Mouse (Mus musculus) right cerebral cortex, postnatal 14 days (tissue): ENCODE data around the gene Sipa1l2.

Experiments
- DNase-seq: peaks from one replicate; pipeline ENCODE4 v3.0.0; 2022

Sipa1l2 gene

DNA sequence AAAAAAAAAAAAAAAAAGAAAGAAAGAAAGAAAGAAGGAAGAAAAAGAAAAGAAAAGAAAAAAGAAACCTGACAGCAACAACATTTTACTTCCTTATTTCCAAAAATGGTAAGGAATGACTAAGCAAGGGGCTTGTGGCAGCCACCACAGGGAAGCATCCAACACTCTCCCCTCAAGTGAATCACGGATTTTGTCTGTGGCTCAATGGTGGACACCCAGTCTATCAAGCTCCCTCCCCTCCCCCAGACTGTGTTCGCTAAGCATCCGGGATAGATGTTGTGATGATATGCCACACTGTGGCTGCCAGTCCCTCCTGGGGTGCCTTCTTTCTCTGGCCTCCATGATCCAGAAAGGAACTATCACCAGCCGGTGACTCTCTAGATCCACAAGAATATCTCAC lies 6.5 kb upstream of the Sipa1l2 start:
- no peak for DNase-seq

DNA sequence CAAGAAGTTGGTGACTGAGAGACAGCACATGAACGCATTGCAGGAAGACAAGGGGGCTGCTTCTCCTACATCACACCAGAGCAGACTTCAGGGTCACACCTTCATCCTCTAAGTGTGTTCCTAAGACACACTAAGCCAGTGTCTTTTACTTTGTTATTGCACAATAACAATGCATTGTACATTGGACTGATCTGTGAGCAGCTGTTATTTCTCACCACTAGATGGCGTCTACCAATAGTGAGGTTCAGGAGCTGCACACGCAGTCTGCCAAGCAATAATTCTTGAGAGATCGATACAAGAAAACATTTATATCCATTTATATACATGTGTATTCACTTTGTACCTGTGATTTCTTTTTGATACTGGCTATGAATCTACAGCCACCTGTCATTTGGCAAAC lies 4.7 kb upstream of the Sipa1l2 start:
- no peak for DNase-seq

GRCm38 (mm10) chr8:125572246-125572645 lies 2.6 kb upstream of the Sipa1l2 start:
- DNase-seq, result no peak

DNA sequence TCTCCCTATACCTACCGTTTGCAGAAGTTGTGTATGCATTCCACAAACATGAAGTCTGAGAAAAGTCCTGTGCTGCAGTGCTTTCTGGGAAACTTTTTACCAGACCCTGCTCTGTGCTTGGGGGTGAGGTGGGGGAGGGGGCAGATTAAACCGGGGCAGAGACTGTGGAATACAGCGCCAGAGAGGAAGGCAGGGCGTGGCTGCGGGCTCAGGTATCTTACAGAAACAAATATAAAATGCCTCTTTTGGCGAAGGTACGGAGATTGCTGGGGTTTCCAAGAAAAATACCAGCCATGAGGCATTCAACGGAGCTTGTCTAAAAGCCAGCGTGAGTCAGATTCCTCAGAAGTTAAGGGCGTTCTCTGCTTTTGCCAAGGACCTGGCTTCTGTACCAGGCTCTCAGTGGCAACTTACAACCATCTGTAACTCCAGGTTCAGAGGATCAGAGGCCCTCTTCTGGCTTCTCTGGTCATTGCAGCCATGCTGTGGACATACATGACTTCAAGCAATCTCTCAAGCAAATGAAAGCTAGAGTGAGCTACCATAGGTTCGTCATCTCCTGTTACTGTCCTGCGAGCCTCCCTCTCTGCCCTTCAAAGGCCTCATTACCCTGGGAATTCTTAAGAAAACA lies 1.3 kb upstream of the Sipa1l2 start:
- peak; percentile 37 for DNase-seq

- DNase-seq, result no peak
Observed at GRCm38 (mm10) chr8:125570389-125570788, 781 bp upstream of the Sipa1l2 start.

GRCm38 (mm10) chr8:125568851-125569532 lies 616 bp downstream of the Sipa1l2 start:
- peak; percentile 43 for DNase-seq

DNA sequence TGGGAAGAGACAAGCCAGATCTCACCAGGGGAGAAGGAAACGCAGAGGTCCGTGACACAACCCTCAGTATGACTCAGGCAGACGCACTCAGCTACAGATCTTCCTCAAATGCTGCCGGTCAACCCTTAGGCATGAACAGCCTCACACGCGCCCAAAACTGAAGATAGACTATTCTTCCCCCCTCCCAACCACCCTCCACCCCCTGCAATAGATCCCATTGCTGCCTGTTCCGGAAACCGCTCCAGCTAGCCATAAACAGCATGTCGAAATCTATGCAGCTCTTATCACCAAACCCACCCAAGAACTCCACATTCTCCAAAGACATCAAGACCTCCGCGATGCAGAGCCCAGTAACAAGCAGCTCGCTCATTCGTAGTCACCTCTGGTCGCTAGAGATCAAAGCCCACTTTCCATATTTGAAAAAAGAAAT lies 1.2 kb downstream of the Sipa1l2 start:
- DNase-seq, result no peak

GRCm38 (mm10) chr8:125567569-125567968 lies 2.0 kb downstream of the Sipa1l2 start:
- DNase-seq, result no peak

DNA sequence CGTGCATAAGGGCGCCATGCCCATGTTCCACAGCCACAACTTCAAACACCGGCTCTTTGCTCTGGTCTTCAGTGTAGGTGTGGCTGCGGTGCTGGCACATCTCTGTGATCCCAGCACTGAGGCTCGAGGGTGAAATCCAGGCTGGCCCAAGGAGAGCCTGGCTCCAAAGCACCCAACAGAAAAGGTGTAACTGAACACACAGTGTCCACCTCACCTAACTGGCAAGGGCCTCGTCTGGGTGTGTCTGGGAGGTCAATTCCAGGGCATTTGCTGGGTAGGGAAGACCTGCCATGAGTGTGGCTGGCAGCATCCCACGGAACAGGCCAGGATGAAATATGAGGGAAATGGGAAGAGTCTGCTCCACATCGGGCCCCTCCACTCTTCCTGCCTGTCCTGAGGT lies 6.7 kb downstream of the Sipa1l2 start:
- no peak for DNase-seq

DNA sequence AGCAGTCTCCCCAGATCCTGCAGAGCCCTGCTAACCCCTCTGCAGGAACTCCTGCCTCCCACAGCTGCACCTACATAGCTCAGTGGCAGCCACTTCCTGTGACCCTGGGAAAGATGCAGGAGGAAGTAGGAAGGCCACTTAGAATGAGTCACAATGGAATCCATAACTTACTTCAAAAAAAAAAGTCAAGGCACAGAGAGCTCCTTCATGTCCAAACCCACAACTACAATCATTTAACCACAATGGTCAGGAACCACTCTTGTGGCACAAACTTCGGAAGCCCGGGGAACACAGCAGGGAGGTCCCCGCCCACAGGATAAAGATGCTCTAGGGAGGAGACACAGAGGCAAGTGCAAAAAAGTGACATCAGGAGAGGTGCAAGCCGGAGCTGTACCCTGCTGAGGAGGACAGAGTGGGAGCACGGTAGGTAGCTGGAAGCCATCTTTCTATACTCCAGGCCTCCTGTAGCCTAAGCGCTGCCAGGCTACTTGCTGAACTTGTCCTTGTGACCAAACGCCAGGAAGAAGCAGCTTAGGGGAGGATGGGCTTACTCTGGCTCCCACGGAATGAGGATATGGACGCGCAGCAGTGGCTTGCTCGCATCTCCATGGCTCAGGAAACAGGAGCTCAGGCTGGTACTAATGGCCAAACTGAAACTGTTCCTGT lies 8.7 kb downstream of the Sipa1l2 start:
- no peak for DNase-seq

- no peak for DNase-seq
Observed at GRCm38 (mm10) chr8:125559066-125559653, 10.4 kb downstream of the Sipa1l2 start.

- peak; percentile 87 for DNase-seq
Observed at GRCm38 (mm10) chr8:125558109-125559065, 11.2 kb downstream of the Sipa1l2 start.

- no peak for DNase-seq
Observed at GRCm38 (mm10) chr8:125557391-125558108, 12.1 kb downstream of the Sipa1l2 start.

DNA sequence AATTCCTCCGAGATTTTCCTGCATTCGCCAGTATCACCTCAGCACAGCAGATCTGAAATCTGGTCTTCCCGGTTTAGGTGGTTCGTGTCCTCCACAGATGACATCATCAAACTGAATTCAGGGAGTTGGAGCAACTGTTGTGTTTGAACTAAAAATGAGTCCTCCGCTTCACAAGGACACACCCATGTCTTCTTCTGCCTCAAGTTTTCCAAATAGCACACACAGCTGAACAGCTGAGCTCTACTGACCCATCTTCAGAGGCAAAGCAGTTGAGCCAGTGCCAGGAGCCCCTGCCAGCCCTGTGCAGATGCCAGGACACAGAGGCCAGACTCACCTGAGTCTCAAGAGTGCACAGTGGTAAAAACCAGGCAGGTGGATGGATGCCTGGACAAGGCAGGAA lies 12.9 kb downstream of the Sipa1l2 start:
- DNase-seq, result no peak

DNA sequence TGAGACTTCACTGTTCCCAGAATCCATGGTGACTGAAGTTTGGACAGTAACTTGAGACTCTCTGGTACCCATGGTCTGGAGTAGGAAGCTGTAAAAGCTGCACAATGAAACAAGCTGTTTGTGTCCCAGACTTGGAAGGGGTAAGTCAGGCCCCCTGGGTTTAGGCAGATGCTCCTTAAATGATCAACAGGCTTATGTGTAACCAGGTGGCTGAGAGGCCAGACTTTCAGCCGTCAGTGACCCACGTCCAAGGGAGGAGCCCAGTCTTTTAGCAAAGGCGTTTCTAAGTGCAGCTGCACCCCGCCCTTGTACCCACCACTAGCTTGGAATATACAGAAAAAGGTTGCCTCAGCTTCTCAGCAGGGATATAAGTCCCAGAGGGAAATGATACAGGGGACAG lies 19.0 kb downstream of the Sipa1l2 start:
- no peak for DNase-seq

DNA sequence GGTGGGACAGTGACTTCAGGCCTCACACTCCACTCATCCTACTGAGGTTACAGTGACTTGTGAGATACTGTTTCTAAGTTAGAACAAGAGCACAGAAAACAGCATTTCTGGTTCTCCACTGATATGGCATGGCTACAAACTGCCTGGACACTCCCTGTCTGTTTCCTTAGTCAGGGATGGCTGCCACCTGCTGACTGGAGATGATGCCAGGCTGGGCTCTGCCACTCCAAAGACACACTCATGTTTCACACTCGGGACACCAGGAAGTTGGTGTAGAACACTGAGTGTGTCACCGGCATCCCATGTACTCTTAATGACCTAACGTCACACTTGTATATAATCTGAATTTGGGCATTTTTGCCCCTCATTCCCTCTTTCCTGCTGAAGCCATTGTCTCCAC lies 22.3 kb downstream of the Sipa1l2 start:
- no peak for DNase-seq

DNA sequence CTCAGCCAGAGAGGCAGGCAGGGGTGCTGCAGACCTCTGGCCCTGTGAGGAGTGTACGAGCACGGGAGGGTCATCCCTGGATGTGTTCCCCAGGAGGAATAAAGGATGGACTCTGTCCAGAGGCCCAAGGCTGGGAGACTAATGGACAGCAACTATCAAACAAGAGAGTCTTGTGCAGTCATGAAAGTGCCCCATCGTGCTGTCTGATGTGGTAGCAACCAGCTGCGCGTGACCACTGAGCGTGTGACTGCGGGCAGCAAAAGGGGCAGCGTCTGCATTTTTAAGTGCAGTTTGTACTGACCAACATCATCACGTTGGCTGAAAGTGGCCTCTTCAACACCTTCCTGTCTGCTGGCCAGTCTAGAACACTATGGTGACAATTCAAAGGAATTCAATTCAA lies 23.7 kb downstream of the Sipa1l2 start:
- DNase-seq, result no peak

DNA sequence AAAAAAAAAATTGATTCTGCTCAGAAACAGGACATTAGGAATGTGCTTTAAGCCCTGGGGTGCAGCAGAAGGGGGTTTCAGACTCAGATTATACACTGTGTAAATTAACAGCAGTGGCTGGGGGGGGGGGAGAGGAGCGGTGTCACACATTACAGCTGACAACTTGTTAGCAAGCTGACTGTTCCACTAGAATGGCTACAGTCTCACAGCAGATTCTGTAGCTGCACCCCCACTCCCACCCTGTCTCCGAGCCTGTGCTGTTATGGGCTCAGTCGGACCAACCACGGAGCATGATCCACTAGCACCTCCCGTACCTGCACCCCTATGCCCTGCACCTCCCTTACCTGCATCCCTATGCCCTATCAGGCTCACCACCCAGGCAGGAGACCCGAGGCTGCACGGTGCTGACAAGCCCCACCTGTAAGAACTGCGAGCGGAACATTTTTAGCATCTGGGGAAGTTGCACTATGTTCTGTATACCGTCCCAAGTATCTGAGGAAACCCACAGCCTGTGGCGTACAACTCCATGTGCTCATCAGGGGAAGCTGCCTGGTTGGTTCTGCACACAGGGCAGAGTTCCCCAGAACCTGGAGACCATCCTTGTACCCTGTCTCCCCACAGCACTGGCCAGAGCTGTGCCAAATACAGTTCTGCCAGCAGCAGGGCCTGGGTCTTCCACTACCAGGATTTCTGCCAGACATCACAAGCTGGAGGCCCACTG lies 26.6 kb downstream of the Sipa1l2 start:
- no peak for DNase-seq

DNA sequence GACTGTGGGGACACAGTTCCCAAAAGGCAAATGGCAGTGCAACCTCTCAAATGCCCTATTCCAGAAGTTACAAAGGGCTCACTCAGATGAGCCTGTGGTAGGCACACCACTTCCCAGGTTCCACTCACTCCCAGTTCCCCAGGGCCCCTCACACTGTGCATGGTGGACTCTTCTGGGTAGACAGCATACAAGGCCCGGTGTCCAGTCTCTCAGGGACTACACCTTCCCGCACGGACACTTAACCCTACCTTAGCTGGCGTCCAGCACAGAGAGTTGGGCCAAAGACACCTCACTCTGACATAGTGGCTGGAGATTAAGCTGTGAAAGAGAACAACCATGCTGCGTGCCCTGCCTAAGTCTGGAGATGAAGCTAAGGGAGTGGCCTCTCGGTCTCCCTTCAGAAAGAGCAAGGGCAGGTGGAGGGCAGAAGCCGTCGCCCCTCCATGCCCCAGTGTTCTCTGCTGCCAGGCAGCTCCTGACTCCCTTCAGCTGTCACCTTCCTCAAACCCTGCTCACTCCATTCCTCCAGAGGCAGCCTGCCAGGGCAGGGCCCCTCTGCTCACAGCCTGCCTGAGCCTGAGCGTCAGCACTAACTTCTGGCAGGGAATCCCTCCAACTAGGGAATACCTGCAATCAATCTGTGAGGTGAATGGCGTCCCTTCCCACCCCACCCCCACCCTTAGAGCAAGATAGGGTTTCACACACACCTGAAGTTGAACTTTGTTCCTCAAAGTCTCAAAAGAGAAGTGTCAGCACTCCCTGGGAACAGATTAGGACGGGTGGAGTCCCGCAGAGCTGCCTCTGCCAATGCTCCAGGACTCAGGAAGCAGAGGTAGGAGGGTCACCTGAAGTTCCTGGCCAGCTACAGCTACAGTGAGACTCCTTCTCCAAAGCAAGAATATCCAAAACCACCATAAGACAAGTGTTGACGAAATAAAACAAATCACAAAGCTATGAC lies 30.3 kb downstream of the Sipa1l2 start:
- no peak for DNase-seq

GRCm38 (mm10) chr8:125538265-125538664 lies 31.3 kb downstream of the Sipa1l2 start:
- no peak for DNase-seq
